Mouse (Mus musculus) forebrain, embryonic 14.5 days (tissue): ENCODE measurements around the gene Gm4450. TPM values are rescaled to one million over a fixed set of nuclear protein-coding genes. Genes with fewer than 3 reads are reported as not detected.
"Not testable (repeated sequence)": the region's sequence is repeated elsewhere in the genome, so short reads cannot be mapped to it uniquely, and the experiment has no call there.

Experiments
- ATAC-seq: fragments of 200-750 bp; cut with Nextera tagmentation; 2 replicates; pipeline ENCODE4 v1.8.0; 2017; ENCODE audit warnings: mild to moderate bottlenecking, moderate library complexity
- DNase-seq: peaks from one replicate; pipeline ENCODE4 v3.0.0-alpha.2; 2015; ENCODE audit warnings: low spot score
- H3K27ac ChIP-seq: fragments of 300-500 bp; sonication (generic); 2 replicates; pipeline ENCODE4 v1.5.1; 2014; ENCODE audit warnings: low read depth, mild to moderate bottlenecking, control low read depth, low read length, moderate library complexity
- H3K27me3 ChIP-seq: fragments of 300-500 bp; sonication (generic); replicated peaks from 2 replicates; pipeline ENCODE4 v1.6.1; 2014; ENCODE audit warnings: low read length, control low read depth, mixed read lengths; ENCODE audit not compliant: control insufficient read depth, insufficient read depth
- H3K36me3 ChIP-seq: fragments of 300-500 bp; sonication (generic); 2 replicates; pipeline ENCODE4 v1.6.1; 2014; ENCODE audit warnings: low read length, control low read depth; ENCODE audit not compliant: control insufficient read depth, insufficient read depth
- H3K4me1 ChIP-seq: fragments of 300-500 bp; sonication (generic); 2 replicates; pipeline ENCODE4 v1.6.1; 2014; ENCODE audit warnings: antibody characterized with exemption, low read length, control low read depth; ENCODE audit not compliant: control insufficient read depth, insufficient read depth
- H3K4me2 ChIP-seq: fragments of 300-500 bp; sonication (generic); 2 replicates; pipeline ENCODE4 v1.6.1; 2014; ENCODE audit warnings: mild to moderate bottlenecking, control low read depth, low read length
- H3K4me3 ChIP-seq: fragments of 300-500 bp; sonication (generic); 2 replicates; pipeline ENCODE4 v1.5.1; 2014; ENCODE audit warnings: low read depth, low read length, control low read depth
- H3K9ac ChIP-seq: fragments of 300-500 bp; sonication (generic); 2 replicates; pipeline ENCODE4 v1.6.1; 2014; ENCODE audit warnings: mild to moderate bottlenecking, low read length, control low read depth, moderate library complexity
- H3K9me3 ChIP-seq: fragments of 300-500 bp; sonication (generic); replicated peaks from 2 replicates; pipeline ENCODE4 v1.6.1; 2016; ENCODE audit warnings: low read length, control low read depth, mixed read lengths; ENCODE audit not compliant: control insufficient read depth
- WGBS: fragments of 180-500 bp; shearing (Covaris S2); extraction: QIAGEN DNeasy Blood & Tissue Kit; methylation state at CpG from one replicate; pipeline ENCODE4 v1.1.7; 2014; 5-methylcytosine and 5-hydroxymethylcytosine counted together
- polyA plus RNA-seq: library from polyadenylated mRNA; unstranded; fragments of >200 nt; fragmentation: Nextera tagmentation; extraction: Ambion mirVana; gene quantifications from 2 replicates; pipeline ENCODE4 v1.2.1, GENCODE M21; 2014

Gm4450 gene
- polyA plus RNA-seq, 1 experiment from 2014 or later, result not detected

- H3K4me1 ChIP-seq, H3K4me2 ChIP-seq, H3K36me3 ChIP-seq, H3K9ac ChIP-seq, H3K9me3 ChIP-seq, DNase-seq, H3K4me3 ChIP-seq, H3K27me3 ChIP-seq, H3K27ac ChIP-seq: not testable (repeated sequence)
- 9% methylated on average over 3 of the region's 3 CpGs for WGBS
- ATAC-seq, result peak; percentile 55; the same call in 1 of the 2 replicates
Observed at GRCm38 (mm10) chr3:98443149-98443779, 13.7 kb downstream of the Gm4450 start.

DNA sequence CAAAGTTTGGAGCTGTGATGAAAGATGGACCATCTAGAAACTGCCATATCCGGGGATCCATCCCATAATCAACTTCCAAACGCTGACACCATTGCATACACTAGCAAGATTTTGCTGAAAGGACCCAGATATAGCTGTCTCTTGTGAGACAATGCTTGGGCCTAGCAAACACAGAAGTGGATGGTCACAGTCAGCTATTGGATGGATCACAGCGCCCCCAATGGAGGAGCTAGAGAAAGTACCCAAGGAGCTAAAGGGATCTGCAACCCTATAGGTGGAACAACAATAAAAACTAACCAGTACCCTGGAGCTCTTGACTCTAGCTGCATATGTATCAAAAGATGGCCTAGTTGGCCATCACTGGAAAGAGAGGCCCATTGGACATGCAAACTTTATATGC, 14.7 kb downstream of the Gm4450 start:
- 45% methylated on average over 3 of the region's 3 CpGs for WGBS

DNA sequence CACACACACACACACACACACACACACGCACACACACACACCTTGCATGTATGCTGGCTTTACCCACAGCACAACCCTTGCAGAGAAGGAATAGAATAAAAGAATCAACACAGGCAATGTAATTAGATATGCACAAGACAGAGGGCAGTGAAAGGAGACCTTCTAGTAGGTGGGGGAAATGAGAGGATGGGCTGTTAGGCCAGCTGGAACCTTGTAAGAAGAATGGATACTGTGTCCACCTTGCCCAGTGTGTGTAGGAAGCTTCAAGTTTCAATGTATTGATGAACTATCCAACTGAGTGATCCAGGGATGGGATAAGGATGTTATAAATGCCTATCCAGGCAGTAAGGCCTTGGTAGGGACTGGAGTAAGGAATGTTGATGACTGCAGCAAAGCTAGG, 21.9 kb downstream of the Gm4450 start:
- DNase-seq (no peak), ATAC-seq (no peak)
- Histone ChIP-seq H3K4me3 (no peak overlapping the region), H3K9ac (no peak overlapping the region), H3K4me2 (no peak overlapping the region), H3K27me3 (no peaks in the 10 kb centered on the region), H3K4me1 (no peaks in the 10 kb centered on the region), H3K9me3 (no peaks in the 10 kb centered on the region), H3K36me3 (no peaks in the 10 kb centered on the region), H3K27ac (no peak overlapping the region)
- 76% methylated on average over 1 of the region's 1 CpGs for WGBS

More for the DNA sequence above, 14.7 kb downstream of the Gm4450 start:
- H3K4me1 ChIP-seq, H3K9ac ChIP-seq, ATAC-seq, H3K27ac ChIP-seq, H3K4me2 ChIP-seq, H3K9me3 ChIP-seq, DNase-seq, H3K36me3 ChIP-seq, H3K4me3 ChIP-seq, H3K27me3 ChIP-seq: not testable (repeated sequence)

GRCm38 (mm10) chr3:98434088-98434816, 22.7 kb downstream of the Gm4450 start:
- H3K9me3 ChIP-seq, result no peaks in the 10 kb centered on the region
- H3K4me2 ChIP-seq, result no peak overlapping the region
- H3K9ac ChIP-seq, result no peak overlapping the region
- H3K4me1 ChIP-seq, result no peaks in the 10 kb centered on the region
- no peaks in the 10 kb centered on the region for H3K36me3 ChIP-seq
- H3K27me3 ChIP-seq, result 0 out of 2 replicates have a peak, but pooled peaks cover under 1% of the 10 kb centered on the region
- no peak for DNase-seq
- H3K27ac ChIP-seq, result no peak overlapping the region
- 33% methylated on average over 1 of the region's 1 CpGs for WGBS
- H3K4me3 ChIP-seq, result no peak overlapping the region
- no peak for ATAC-seq

DNA sequence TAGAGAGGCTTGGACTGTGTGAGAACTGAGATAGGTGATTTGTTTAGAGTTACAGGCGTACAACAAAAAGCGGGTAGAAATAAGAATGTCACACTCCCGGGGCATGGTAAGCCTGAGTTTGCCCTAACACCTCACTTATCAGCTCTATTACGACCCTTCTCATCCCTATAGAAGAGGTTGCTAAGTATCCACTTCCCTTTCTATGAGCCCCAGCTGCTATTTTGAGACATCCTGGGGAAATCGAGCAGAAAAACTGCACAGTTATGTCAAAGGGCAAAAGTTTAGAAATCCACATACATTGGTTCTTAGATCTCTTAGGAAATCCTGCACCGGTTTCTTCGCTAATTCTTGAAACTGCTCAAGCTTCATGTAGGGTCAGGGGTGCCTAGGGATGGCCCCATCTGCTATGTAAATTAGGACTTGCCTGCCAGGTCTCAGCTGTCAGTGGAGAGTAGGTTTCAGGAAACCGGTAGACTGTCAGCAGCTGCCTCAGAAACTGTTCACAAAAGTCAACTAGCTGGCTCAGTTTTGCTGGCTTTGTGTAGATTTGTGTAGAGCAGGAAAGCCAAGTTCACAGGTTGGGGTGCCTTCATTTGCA, 27.9 kb downstream of the Gm4450 start:
- Histone ChIP-seq H3K4me1 (peaks cover 12% of the 10 kb centered on the region), H3K4me2 (no peak overlapping the region), H3K9me3 (no peaks in the 10 kb centered on the region), H3K36me3 (peaks cover 8% of the 10 kb centered on the region; the same call in 1 of the 2 replicates), H3K9ac (no peak overlapping the region), H3K27ac (no peak overlapping the region), H3K27me3 (peaks cover 13% of the 10 kb centered on the region), H3K4me3 (no peak overlapping the region)
- no peak for ATAC-seq
- WGBS, result 29% methylated on average over 8 of the region's 8 CpGs
- no peak for DNase-seq

DNA sequence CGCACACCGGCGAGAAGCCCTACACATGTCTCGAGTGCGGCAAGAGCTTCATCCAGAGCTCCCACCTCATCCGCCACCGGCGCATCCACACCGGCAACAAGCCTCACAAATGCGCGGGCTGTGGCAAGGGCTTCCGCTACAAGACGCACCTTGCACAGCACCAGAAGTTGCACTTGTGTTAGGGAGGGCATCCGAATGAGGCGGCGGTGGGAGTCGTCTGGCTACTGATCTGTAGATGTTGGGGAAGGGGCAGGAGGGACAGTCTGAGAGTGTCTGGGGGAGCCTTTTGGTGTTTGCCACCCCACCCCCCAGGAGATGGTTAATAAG, 28.5 kb downstream of the Gm4450 start:
- ATAC-seq, result no peak
- WGBS, result 2% methylated on average over 17 of the region's 17 CpGs

GRCm38 (mm10) chr3:98427600-98428448, 29.1 kb downstream of the Gm4450 start:
- H3K9ac ChIP-seq, result peak overlapping the region; percentile 62
- H3K27me3 ChIP-seq, result peaks cover 13% of the 10 kb centered on the region
- H3K4me3 ChIP-seq, result peak overlapping the region; percentile 53
- no peak overlapping the region for H3K27ac ChIP-seq
- peak; percentile 82 for DNase-seq
- peak; percentile 94 for ATAC-seq
- peaks cover 12% of the 10 kb centered on the region for H3K4me1 ChIP-seq
- WGBS, result 1% methylated on average over 92 of the region's 110 CpGs
- H3K9me3 ChIP-seq, result no peaks in the 10 kb centered on the region
- peak overlapping the region; percentile 98 for H3K4me2 ChIP-seq
- peaks cover 8% of the 10 kb centered on the region; the same call in 1 of the 2 replicates for H3K36me3 ChIP-seq

More for the DNA sequence above, 28.5 kb downstream of the Gm4450 start:
- H3K4me1 ChIP-seq, result peaks cover 12% of the 10 kb centered on the region
- peak overlapping the region; percentile 62 for H3K9ac ChIP-seq
- peak overlapping the region; percentile 53 for H3K4me3 ChIP-seq
- no peak overlapping the region for H3K27ac ChIP-seq
- H3K36me3 ChIP-seq, result peaks cover 8% of the 10 kb centered on the region; the same call in 1 of the 2 replicates
- peaks cover 13% of the 10 kb centered on the region for H3K27me3 ChIP-seq
- peak overlapping the region; percentile 98 for H3K4me2 ChIP-seq
- no peaks in the 10 kb centered on the region for H3K9me3 ChIP-seq
- DNase-seq, result no peak

DNA sequence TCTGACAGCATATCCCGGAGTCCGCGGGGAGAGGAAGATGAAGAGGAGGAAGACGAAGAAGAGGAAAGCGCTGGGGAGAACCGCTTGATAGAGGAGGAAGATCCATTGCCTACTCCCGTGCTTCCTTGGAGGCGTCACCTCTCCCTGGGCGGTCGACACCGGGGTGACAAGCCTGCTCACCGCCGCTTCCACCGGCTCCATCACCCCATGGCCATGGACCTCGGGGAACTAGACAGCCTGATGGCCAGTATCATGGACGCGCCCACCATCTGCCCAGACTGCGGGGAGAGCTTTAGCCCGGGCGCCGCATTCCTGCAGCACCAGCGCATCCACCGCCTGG, 29.7 kb downstream of the Gm4450 start:
- Histone ChIP-seq H3K27ac (no peak overlapping the region), H3K4me2 (peak overlapping the region; percentile 98), H3K9ac (peak overlapping the region; percentile 62), H3K4me1 (peaks cover 12% of the 10 kb centered on the region), H3K27me3 (peaks cover 13% of the 10 kb centered on the region), H3K4me3 (peak overlapping the region; percentile 53), H3K36me3 (peaks cover 8% of the 10 kb centered on the region; the same call in 1 of the 2 replicates), H3K9me3 (no peaks in the 10 kb centered on the region)
- ATAC-seq (no peak), DNase-seq (no peak)
- WGBS, result 1% methylated on average over 23 of the region's 23 CpGs
